In the genomic region with DNA sequence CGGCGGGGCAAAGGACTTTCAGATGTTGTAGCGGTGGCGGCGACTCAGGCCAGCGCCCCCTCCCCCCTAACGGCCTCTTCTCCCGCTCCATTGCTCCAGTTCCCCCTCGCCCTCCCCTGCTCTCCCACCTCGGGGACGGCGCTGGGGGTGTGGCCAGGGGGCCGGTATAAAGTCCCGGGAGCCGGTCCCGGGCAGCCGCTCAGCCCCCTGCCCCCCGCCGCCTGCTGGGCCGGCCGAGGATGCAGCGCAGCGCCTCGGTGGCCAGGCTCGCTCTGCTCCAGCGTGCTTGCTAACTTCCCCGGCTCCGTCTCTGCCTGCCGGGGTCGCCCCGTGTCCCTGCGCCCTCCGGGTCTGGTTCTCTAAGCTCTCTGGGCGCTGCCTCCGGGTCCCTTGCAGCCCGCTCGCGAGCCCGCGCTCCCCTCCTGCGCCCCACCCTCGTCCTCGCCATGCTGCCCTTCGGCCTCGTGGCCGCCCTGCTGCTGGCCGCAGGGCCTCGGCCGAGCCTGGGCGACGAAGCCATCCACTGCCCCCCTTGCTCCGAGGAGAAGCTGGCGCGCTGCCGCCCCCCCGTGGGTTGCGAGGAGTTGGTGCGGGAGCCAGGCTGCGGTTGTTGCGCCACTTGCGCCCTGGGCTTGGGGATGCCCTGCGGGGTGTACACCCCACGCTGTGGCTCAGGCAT, we compare ENCODE assay signal across 8 mouse cellular contexts. TPM values are rescaled to one million over a fixed set of nuclear protein-coding genes. Genes with fewer than 3 reads are reported as not detected.
DNase-seq lines count a peak whose midpoint lies in the region; ATAC-seq lines count a peak whose summit lies in the region.

A gene (plus strand): TSS at position 194 of the 679 bp plus-strand sequence.

- H3K9me3 ChIP-seq in hindbrain, embryonic 15.5 days: no peaks in the 10 kb centered on the region
- H3K9me3 ChIP-seq in megakaryocyte, embryonic 14.5 days: no peaks in the 10 kb centered on the region

- peak within 1 kb of the TSS; percentile 71 for H3K9ac ChIP-seq in hindbrain, embryonic 15.5 days

- peak within 1 kb of the TSS; percentile 61 for H3K4me3 ChIP-seq in hindbrain, embryonic 15.5 days
- H3K4me3 ChIP-seq in megakaryocyte, embryonic 14.5 days (replicated peaks): peak within 1 kb of the TSS; percentile 92

- intact Hi-C loops in left cerebral cortex, postnatal 25 days (cut with DNase I): no loop called here

- no peaks in the 10 kb centered on the region for H3K27me3 ChIP-seq in hindbrain, embryonic 15.5 days
- H3K27me3 ChIP-seq in megakaryocyte, embryonic 14.5 days (replicated peaks): peaks cover 62% of the 10 kb centered on the region

- DNase-seq in cerebellum, postnatal 25 days: peak; percentile 44 to 70
- DNase-seq in cerebellum, adult 9-11 months: no peak
- DNase-seq in gastrocnemius, postnatal 10 days: peak; percentile 79
- peak; percentile 29 to 33 for DNase-seq in left cerebral cortex, postnatal 25 days (ENCODE audit: low spot score in 2 of 2)
- DNase-seq in right cerebral cortex, postnatal 25 days: peak; percentile 45

- H3K4me1 ChIP-seq in hindbrain, embryonic 15.5 days (replicated peaks): peaks cover 29% of the 10 kb centered on the region
- H3K4me1 ChIP-seq in megakaryocyte, embryonic 14.5 days: peaks cover 53% of the 10 kb centered on the region

- H3K4me2 ChIP-seq in hindbrain, embryonic 15.5 days: peak within 1 kb of the TSS; percentile 94

- H3K36me3 ChIP-seq in hindbrain, embryonic 15.5 days: no peaks in the 10 kb centered on the region
- no peaks in the 10 kb centered on the region for H3K36me3 ChIP-seq in megakaryocyte, embryonic 14.5 days (replicated peaks; ENCODE audit: low read length)

- H3K27ac ChIP-seq in hindbrain, embryonic 15.5 days (replicated peaks): peak within 1 kb of the TSS; percentile 77

- peak; percentile 13; the same call in 1 of the 2 replicates for ATAC-seq in common myeloid progenitor, adult 5-6 weeks (replicated peaks; ENCODE audit: low read depth, poor library complexity, severe bottlenecking)
- ATAC-seq in hindbrain, embryonic 15.5 days (ENCODE audit: low FRiP score, low read depth): peak; percentile 66

- under 1% methylated on average over 52 of the region's 63 CpGs for WGBS in hindbrain, embryonic 15.5 days

RNA-seq across cellular contexts. Expression of the gene that starts here (rescaled TPM):
- total RNA-seq in common myeloid progenitor, adult 5-6 weeks (2017): 177 and 183 TPM in 2 replicates
- total RNA-seq in gastrocnemius, postnatal 10 days (2021): 100 to 1,000 TPM; 172 to 198 TPM
- 145 and 146 TPM in 2 replicates for polyA plus RNA-seq in hindbrain, embryonic 15.5 days (2015; fragmentation: Nextera tagmentation; extraction: Ambion mirVana)
- total RNA-seq in left cerebral cortex, postnatal 25 days (2021): 10 to 100 TPM; 71.2 to 78.2 TPM
- 28.0 and 111 TPM in 2 replicates for polyA plus RNA-seq in megakaryocyte, embryonic 14.5 days (2012; ENCODE audit: insufficient read depth, low replicate concordance)
